Mouse (Mus musculus): ENCODE data around the gene Phb2.

DNA sequence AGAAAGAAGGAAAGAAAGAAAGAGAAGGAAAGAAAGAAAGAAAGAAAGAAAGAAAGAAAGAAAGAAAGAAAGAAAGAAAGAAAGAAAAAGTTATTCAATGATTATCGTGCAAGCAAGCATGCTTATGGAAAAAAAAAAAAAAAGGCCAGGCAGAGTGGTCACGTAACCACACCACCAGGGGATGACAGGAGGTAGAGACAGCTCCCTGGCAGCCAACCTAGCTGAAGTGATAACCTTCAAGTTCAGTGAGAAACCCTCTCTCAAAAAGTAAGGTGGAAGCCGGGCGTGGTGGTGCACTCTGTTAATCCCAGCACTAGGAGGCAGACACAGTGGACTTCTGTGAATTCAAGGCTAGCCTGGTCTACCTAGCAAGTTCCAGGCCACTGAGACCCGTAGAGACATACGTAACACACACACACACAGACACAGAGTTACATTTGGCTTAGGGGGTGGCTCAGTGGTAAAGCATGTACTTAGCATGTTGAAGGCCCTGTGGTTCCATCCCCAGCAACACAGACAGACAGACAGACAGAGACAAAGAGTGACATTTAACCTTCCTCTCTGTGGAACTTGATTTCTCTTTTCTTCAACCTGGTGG, 10.8 kb downstream of the Phb2 start:
- TF ChIP-seq CTCF (IDR thresholded peaks at IDR 0.05; ENCODE audit: borderline replicate concordance, insufficient read depth, low read depth, low read length) (no peak), POLR2A (IDR thresholded peaks at IDR 0.05; ENCODE audit: borderline replicate concordance, insufficient read depth, low read length) (no peak)

Measured in cerebellum, adult 2 months (tissue).